Mouse (Mus musculus) lung, adult 2 months (tissue): ENCODE results near the gene Nsf.
A peak's percentile ranks its signal among the peaks of the same experiment; 100 is the strongest.

ENCODE experiments used
- CTCF ChIP-seq: fragments of 200-500 bp; IDR thresholded peaks from 2 replicates; pipeline ENCODE4 v1.5.1; 2011; ENCODE audit warnings: mild to moderate bottlenecking, low read length, control low read depth; ENCODE audit not compliant: insufficient read depth
- POLR2A ChIP-seq: fragments of 200-500 bp; IDR thresholded peaks from 2 replicates; pipeline ENCODE4 v1.6.1; 2011; ENCODE audit warnings: low read depth, mild to moderate bottlenecking, control low read depth, low read length, borderline replicate concordance; ENCODE audit errors: extremely low read depth

GRCm38 (mm10) chr11:103987423-103987822 lies 33.6 kb upstream of the Nsf start:
- TF ChIP-seq POLR2A, result no peak
- TF ChIP-seq CTCF, result peak; percentile 77
